Mouse (Mus musculus): Measurements from ENCODE around the gene Pik3ap1.
"Not testable (repeated sequence)": the region's sequence is repeated elsewhere in the genome, so short reads cannot be mapped to it uniquely, and the experiment has no call there.

Gene Pik3ap1

DNA sequence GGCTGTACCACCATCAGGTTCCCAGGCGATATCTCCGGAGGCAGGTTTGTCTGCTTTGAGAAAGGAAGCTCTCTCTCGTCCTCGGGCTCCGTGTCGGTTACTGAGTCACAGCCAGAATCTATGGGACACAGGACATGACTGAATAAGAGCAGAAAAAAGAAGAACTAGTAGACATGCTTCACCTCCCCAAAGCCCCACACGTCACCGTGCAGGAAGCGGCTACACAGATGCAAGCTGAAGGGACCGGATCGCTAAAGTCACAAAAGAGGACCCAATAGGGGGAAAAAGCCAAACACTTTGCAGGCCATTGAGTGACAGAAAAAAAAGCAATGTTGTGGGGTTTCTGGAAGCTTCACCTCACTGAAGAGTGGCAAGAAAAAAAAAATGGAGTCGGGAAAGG, 52.7 kb downstream of the Pik3ap1 start:
- DNase-seq (ENCODE audit: low spot score in 2 of 2) = peak; percentile 29 to 51

GRCm38 (mm10) chr19:41330401-41330800, 54.5 kb downstream of the Pik3ap1 start:
- DNase-seq (ENCODE audit: low spot score in 2 of 2) = no peak

GRCm38 (mm10) chr19:41329961-41330360, 54.9 kb downstream of the Pik3ap1 start:
- no peak for DNase-seq (ENCODE audit: low spot score in 2 of 2)

DNA sequence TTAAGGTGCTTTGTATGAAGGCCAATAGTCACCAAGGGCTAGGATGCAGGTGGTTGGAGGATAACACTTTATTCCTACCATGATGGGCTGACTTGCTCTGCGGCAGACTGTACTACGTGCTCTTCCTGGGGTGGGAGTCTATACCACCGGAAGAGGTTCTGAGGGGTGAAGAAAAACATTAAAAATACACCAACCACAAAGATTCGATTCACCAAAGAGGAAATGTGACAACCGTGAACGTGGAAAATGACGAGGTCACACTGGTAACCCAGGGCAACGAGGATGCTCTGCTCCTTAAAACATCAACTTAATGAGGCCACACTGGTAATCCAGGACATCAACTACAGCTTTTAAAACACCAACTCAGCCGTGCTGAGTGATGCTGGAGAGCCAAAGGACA, 56.2 kb downstream of the Pik3ap1 start:
- DNase-seq (ENCODE audit: low spot score in 2 of 2) = no peak

- DNase-seq (ENCODE audit: low spot score in 2 of 2) = no peak
These were observed 61.1 kb downstream of the Pik3ap1 start for GRCm38 (mm10) chr19:41323813-41324212.

DNA sequence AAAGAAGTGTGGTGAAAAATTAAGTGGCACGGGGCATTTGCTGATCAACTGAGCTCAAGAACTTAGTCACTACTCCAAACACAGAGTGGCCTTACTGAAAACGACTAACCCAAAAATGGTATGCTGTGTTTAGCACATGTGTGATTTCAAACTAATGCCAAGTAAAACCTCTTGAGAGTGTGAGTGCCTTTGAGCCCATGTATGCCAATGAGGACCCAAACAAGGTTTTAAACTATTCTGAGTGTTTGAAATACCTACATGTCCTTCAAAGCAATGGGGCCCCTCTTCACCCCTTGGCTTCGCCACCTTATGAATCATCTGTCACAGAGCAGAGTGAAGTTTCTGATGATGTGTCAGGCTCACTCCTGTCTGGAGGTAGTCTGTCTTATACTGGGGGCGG, 61.8 kb downstream of the Pik3ap1 start:
- DNase-seq (ENCODE audit: low spot score in 2 of 2) = no peak

DNA sequence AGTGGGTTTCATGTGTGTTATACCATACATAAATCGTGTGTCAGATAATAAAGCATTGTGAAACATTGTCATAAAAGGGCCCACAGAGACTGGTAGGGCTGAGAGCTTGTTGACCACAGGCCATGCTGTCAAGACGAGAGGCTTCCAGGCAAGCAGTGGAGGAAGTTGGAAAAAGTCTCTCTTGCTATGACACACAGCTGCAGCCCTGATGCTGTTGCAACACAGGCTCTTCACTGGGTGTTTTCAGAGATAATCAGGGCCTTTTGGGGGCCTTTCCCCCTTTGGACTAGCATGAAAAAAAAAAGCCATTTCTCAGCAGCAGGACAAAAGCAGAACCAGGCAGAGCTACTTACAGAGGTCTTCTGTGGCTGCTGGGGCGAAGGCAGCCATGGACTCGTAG, 63.8 kb downstream of the Pik3ap1 start:
- peak; percentile 14 to 61 for DNase-seq (ENCODE audit: low spot score in 2 of 2)

GRCm38 (mm10) chr19:41317315-41318095, 67.4 kb downstream of the Pik3ap1 start:
- DNase-seq (ENCODE audit: low spot score in 2 of 2) = no peak

- DNase-seq (ENCODE audit: low spot score in 2 of 2) = no peak
These were observed 70.2 kb downstream of the Pik3ap1 start for GRCm38 (mm10) chr19:41314696-41315095.

DNA sequence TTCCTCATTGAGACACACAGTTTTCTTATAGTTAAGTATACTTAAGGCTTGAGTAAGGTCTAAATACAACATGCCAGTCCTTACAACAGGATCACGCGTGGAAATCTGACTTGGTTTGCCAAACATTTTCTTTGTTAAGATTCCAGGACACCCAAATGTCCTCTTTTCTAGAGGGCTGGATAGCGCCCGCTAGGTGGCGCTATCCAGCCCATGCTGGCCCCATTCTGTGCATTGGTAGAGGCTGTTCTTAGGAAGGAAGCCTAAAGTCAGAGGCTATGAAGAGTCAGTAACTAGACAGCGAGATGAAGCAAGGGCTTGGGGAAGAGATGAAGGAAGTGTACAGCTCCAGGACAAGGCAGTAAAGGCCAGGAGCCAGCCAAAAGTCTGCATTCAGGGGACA, 71.2 kb downstream of the Pik3ap1 start:
- DNase-seq (ENCODE audit: low spot score in 2 of 2) = no peak

DNA sequence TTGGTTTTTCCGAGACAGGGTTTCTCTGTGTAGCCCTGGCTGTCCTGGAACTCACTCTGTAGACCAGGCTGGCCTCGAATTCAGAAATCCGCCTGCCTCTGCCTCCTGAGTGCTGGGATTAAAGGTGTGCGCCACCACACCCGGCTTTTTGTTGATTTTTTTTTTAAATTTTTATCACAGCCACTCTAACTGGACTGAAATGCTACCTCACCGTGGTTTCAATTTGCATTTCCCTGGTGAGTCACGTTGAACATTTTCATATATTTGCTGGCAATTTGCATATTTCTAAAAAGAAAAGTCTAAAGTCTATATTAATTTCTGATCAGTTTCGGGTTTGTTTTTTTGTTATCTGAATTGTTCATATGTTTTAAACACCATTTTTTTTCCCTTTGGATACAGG, 72.3 kb downstream of the Pik3ap1 start:
- not testable (repeated sequence) for DNase-seq (ENCODE audit: low spot score in 2 of 2)

DNA sequence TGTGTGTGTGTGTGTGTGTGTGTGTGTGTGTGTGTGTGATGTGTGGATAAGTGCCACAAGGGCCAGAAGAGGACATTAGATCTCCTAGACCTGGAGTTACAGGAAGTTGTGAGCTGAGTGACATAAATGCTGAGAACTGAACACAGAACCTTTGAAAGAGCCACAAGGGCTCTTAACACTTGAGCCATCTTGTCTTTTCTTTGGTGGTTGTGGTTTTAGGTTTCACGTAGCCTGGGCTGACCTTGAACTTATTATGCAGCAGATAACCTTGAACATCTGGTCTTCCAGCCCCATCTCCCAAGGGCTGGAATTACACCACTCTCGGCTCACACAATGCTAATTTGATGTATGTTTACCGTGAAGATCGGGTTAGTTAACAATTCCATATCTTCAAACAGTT, 72.9 kb downstream of the Pik3ap1 start:
- DNase-seq (ENCODE audit: low spot score in 2 of 2) = no peak

DNA sequence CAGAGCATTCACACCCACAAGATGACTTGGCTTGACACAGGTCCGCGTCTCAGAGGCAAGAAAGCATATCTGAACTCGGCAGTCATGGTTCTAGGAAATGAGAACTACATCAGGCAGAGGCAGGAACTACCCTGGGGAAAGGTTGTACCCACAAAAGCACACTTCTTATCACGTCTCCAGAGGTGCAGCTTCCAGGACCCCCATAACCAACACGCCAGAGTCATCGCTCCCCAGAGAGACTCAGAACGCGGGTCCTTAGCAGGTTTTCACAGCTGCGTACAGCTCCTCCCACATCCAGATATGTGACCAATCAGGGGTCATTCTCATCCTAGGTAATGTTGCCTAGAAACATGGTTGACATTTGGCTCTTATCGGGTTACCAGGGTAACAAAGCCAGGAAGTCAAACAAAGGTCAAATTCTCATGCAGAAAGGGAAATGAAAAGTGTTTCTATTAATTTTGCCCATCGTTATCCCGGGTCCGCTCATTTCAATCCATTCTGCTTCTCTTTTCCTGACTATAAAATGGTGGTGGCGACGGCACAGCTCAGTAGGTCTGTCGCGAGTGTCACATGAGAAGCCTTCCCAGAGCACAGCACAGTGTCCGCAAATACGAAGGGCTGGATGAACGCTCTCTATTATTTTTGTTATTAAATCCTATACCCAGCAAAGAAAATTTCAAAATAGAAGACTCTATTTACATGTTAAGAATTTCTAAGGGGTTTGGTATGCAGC, 73.8 kb downstream of the Pik3ap1 start:
- peak; percentile 15 to 39 for DNase-seq (ENCODE audit: low spot score in 2 of 2)

DNA sequence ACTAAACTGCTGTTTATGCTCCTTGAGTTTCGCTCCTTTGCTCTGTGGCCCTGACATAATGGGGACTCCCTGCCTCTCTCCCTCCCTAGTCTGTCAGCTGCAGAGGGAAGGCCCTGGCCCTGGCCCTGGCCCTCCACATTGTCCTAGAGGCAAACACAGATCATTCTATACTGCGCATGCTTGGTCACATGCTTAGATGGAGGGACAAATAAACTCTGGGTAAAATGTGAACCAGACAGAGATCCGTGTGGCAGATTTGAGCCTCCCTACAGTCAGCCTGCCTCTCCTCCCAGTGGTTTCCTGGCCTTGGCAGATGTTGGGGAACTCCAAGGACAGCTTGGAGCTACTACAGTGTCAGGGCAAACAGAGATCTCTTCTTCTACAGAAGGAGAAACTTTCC, 81.0 kb downstream of the Pik3ap1 start:
- no peak for DNase-seq (ENCODE audit: low spot score in 2 of 2)

- no peak for DNase-seq (ENCODE audit: low spot score in 2 of 2)
These were observed 81.5 kb downstream of the Pik3ap1 start for GRCm38 (mm10) chr19:41303433-41303832.

GRCm38 (mm10) chr19:41301856-41302255, 83.0 kb downstream of the Pik3ap1 start:
- DNase-seq (ENCODE audit: low spot score in 2 of 2) = no peak

GRCm38 (mm10) chr19:41299446-41299845, 85.5 kb downstream of the Pik3ap1 start:
- no peak for DNase-seq (ENCODE audit: low spot score in 2 of 2)

GRCm38 (mm10) chr19:41290952-41291619, 93.8 kb downstream of the Pik3ap1 start:
- DNase-seq (ENCODE audit: low spot score in 2 of 2) = no peak

DNA sequence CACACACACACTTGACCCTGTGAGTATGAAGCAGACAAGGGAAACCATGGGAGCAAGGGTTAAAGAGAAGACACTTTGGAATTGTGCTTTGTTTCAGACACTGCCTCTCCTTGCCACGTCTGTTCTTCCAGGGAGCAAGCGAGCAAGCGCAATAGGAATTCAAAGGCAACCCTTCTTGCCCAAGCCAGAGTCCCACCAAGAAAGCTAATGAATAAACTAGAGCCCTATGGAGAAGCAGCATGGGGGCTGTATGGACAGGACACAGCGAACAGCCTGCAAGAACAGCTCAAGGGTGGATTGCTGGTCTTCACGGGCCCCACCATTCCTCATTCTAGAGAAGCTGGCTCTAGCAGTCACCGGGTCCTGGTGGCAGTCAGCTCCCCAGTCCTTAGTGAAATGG, 96.3 kb downstream of the Pik3ap1 start:
- no peak for DNase-seq (ENCODE audit: low spot score in 2 of 2)

DNA sequence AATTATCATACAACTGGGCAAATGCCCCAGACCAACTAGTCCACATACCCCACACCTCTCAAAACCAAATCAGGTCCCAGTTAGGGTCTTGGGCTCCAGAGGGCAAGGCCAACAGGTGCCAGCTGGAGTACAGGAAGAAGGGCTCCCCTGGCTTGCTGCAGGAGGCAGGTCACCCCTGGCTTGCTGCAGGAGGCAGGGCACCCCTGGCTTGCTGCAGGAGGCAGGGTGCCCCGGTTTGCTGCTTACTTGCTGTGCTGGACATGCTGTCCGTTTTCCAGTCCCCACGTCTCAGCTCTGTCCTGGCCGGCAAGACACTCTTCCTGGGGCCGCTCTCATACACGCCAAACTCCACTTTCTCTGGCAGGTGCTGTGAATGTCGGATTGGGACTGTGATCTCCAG, 97.7 kb downstream of the Pik3ap1 start:
- DNase-seq (ENCODE audit: low spot score in 2 of 2) = no peak

GRCm38 (mm10) chr19:41284515-41284914, 100.4 kb downstream of the Pik3ap1 start:
- no peak for DNase-seq (ENCODE audit: low spot score in 2 of 2)

GRCm38 (mm10) chr19:41282718-41283117, 102.2 kb downstream of the Pik3ap1 start:
- DNase-seq (ENCODE audit: low spot score in 2 of 2) = no peak

DNA sequence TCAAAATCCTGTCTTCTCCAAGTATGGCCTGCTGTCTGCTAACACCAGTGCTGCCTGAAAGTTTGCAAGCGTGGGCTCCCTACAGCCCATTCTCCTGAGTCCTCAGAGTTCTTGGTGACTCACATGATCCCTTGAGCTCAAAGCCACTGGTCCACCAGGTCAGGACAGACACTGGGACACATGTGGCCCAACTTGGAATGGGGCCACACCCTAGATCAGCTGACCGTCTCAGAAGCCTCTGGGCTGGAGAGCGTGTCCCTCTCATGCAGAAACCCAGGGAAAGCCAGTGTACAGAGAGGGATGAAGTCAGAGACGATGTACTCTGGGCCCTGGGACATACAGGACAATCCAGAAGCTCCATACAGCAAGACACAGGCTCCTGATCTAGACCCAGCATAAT, 102.7 kb downstream of the Pik3ap1 start:
- DNase-seq (ENCODE audit: low spot score in 2 of 2) = no peak
